Mouse (Mus musculus) retina, postnatal 7 days (tissue): ENCODE data around the gene Syngr3.
"Not testable (repeated sequence)": the region's sequence is repeated elsewhere in the genome, so short reads cannot be mapped to it uniquely, and the experiment has no call there.

ENCODE experiments used
- DNase-seq: peaks from one replicate; pipeline ENCODE4 v3.0.0-alpha.2; 2012; ENCODE audit warnings: low read depth, low spot score

The Syngr3 gene

DNA sequence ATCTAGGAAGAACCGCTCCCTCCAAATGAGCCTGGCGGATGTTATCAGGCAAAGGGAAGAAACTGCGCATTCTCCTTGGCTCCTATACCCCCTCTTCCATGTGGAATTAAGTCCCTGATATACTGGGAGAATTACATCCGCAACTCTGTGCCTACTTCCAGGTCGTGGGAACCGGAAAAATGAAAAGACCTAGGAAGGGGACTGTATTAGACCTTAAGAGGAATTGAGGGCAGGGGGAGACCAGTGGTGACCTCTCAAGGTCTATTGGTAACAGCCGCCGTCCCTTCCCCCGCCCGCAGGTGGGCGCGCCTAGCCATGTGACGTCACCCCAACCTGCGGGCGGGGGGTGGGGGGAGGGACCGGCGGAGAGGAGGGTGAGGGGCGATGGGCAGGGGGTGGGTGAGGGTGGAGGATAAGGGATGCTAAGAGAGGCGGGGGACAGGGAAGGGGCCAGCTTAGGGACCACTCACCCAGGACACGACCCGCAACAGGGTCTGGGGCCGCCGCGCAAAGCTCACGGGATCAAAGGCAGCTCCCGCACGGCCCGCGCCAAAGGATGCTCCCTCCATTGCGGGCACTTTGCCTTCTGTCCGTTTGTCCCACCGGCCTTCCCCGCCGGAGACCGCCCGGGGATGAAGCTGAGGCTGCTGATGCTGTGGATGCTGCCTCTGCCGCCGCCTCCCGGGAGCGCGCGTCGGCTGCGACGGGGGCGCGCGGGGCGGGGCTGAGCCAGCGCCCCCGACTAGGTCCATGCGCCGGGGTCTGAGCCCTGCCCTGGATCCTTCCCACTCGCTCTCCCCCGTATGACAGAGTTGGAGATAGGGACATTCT is at the start of gene Syngr3:
Gene Syngr3, minus strand, starts transcription at position 705 of the 831 bp plus-strand sequence.
- DNase-seq: no peak

DNA sequence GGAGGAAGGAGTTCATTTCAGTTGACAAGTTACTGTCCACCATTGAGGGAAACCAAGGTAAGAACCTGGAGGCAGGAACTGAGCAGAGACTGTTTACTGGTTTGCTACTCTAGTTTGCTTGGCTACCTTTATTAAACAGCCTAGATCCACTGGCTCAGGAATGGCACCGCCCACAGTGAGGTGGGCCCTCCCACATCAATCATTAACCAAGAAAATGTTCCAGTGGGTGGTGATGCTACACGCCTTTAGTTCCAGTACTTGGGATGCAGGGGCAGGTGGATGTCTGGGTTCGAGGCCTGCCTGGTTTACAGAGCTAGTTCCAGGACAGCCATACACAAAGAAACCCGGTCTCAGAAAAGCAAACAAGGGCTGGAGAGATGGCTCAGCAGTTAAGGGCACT is 48.5 kb upstream of the Syngr3 start:
- no peak for DNase-seq

DNA sequence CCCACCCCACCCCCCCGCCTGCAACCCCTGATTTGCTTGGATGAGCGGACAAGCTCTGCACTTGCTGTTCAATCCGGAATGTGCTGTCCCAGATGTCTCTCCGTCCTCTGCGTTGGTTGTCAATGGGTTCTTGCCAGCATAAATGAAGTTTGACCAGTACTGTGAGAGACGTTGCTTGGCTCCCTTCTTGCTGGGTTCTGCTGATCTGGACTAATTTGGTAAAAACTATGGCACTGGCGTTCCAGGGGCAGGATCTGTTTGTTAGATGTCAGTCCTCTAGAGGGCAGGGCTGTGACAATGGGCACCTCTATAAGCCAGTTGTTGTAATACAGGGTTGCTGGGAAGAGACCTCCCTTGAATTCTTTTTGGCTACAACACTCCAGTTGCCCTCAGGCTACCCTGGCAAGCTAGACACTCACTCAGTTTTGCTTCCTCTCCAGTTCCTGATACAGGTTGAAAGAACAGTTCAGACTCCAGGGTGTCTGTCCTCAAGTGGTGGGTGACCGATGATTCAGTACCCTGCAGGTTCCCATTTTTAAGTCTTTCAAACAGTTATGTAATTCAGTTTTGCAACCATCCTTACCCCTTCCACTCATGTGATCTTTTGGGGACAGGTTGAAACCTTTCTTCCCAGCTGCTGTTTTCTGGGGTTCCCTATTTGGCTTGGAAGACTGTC is 47.5 kb upstream of the Syngr3 start:
- no peak for DNase-seq

DNA sequence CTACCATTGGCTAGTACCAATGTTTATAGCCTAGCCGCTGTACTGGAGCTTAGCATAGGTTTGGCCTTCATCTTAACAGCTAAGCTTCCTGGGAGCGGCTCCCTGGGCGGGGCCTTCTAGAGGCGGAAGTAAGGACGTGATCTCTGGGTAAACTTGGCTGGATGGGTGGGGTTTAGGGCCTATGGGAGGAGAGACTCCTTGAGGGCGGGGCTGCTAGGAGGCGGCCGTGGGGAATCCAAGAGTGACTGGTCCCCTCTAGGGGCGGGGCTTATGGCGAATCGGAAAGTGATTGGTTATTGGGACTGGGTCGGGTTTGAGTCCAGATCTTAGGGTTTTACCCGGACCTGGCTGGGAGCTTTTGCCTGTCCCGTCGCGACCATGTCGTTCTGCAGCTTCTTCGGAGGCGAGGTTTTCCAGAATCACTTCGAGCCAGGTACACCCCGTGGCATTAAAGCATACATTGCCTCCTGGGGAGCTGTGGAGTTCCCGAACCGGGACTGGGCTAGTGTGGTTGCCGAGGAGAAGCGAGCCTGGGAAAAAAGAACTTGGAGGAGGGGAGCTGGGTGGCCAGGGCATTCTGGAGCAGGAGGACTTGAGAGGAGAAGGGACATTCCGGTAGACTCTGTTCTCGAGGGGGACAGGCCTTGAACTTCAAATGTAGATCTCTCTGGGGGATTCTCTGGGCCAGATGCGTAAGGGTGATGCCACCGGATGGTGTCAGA is 46.7 kb upstream of the Syngr3 start, which contains the start of gene Msrb1:
Gene Msrb1, plus strand, starts transcription at position 313 of the 722 bp plus-strand sequence.
- peak; percentile 87 for DNase-seq

DNA sequence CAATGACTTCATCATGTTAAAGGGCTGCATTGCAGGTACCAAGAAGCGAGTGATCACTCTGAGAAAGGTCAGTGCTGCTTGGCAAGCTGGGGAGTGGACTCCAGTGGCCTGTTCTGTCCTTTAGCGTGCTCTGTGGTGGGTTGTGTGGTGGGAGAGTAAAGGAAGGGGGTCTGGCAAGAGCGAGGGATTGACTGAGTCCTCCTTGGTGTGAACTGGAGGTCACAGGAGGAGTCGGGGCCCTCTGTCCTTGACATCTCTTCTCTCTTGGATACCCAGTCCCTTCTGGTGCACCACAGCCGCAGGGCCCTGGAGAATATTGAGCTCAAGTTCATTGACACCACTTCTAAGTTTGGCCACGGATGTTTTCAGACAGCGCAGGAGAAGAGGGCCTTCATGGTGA is 45.7 kb upstream of the Syngr3 start:
- DNase-seq: no peak

DNA sequence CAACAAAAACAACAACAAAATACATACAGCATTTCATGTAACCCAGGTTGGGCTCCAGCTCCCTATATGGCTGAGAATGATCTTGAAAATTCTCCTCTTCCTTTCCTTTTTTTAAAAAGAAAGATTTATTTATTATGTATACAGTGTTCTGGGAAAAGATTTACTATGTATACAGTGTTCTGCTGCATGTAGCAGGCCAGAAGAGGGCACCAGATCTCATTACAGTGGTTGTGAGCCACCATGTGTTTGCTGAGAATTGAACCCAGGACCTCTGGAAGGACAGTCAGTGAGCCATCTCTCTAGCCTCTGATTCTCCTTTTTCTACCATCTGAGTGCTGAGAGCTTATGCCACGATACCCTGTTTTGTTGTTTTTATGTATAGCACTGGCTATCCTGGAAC is 44.8 kb upstream of the Syngr3 start:
- no peak for DNase-seq

DNA sequence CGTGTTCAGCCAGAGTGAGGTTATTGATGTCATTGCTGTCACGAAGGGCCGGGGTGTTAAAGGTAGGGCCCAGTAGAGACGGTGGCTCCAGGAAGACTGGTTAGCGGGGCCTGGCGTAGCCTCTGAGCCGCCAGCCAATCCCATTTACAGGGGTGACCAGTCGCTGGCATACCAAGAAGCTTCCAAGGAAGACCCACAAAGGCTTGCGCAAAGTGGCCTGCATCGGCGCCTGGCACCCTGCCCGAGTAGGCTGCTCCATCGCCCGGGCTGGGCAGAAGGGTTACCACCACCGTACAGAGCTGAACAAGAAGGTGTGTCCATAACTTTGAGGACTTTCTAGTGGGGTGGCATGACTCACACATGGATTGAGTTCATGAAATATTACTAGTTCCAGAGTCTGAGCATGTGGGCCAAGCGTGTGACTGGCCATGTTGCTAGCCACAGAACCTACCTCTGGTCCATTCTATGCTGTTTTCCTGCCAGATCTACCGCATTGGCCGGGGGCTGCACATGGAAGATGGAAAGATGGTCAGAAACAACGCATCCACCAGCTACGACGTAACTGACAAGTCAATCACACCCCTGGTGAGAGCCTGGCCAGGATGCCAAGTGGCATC is 43.8 kb upstream of the Syngr3 start:
- no peak for DNase-seq

DNA sequence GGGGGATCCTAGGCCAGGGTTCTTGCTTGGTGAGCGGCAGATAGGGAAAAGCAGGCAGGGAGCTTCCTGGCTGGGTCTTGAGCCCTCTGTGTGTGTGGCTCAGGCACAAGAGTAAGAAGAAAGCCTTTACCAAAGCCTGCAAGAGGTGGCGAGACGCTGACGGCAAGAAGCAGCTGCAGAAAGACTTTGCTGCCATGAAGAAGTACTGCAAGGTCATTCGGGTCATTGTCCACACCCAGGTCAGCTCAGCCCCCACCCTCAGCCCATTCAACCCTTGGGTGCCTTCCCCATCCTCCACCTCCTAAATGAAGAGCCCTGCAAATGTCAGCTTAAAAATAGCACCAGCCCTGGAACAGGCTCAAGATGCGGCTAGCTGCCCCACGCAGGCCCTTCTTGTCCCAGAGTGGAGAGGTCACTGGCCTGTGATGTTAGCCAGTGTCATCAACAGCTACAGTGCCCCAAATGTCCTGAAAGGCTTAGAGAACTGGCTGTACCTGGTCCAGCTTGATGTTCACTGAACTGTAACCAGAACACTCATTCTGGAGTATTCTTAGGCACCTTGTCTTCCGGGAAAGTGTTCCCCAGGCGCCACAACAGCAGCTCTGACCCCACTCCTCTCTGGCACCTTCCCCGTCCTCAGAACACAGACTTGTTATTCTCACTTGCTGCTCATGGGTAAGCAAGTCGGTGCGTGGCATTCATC is 42.6 kb upstream of the Syngr3 start:
- DNase-seq: no peak

DNA sequence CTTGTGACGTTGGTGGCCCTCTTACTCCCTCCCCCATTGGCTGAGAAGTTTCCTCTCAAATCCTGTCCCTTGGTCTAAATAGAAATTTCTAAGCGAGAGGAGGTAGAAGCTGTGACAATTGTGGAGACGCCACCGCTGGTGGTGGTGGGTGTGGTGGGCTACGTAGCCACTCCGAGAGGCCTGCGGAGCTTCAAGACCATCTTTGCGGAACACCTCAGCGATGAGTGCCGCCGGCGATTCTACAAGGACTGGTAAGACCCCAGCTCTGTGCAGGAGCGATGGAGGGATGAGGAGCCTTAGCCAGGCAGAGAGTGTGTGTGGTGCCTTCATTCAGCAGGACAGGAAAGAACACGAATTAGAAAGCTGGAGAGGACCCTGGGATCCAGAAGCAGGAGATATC is 41.0 kb upstream of the Syngr3 start:
- DNase-seq: no peak

DNA sequence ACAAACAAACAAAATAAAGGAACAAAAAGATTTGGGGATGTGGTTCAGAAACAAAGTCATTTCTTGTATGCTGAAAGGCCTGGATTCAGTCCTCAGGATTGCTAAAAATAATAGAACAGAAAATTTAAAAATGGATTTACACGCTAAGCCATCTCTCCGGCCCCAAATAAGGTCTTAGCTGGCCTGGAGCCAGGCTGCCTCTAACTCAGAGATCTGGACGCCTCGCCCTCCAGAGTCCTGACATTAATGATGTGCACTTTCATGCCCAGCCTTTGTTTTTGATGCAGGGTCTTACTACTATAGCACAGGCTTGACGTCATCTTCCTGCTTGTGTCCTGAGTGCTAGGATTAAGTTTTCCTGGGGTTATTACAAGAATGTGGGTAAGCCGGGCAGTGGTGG is 39.3 kb upstream of the Syngr3 start:
- DNase-seq: no peak

DNA sequence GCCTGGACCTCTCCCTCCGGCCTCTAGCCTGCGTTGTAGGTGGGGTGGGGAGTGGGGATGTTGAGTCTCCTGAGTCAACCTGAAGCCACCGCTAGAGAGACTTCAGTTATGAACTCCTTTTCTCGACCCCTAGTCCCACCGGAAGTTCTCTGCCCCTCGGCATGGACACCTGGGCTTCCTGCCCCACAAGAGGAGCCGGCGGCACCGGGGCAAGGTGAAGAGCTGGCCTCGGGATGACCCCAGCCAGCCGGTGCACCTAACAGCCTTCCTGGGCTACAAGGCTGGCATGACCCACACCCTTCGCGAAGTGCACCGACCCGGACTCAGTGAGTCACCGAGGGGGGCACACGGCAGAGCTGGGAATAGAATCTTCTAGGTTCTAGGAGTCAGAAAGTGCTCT is 38.4 kb upstream of the Syngr3 start:
- no peak for DNase-seq

DNA sequence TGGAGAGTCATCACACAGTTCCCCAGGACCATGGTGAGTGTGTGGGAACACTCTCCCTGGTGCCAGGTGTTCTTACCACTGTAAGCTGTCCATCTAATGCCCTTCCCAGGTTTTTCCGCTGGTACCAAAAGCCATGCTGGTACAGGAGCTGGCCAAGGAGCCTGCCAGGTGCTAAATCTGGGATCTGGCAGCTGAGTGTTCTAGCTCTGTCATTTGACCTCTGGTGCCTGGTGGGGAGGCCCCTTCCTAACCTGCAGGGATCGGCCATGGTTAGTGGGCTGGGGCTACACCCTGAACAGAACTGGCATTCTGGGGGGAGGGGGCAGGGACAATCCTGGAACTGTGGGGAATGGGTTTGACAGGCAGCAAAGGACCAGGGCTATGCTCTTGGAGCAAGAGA is 37.9 kb upstream of the Syngr3 start, which contains the start of gene Rpl3l:
Gene Rpl3l, plus strand, starts transcription at position 203 of the 400 bp plus-strand sequence.
- DNase-seq: no peak

DNA sequence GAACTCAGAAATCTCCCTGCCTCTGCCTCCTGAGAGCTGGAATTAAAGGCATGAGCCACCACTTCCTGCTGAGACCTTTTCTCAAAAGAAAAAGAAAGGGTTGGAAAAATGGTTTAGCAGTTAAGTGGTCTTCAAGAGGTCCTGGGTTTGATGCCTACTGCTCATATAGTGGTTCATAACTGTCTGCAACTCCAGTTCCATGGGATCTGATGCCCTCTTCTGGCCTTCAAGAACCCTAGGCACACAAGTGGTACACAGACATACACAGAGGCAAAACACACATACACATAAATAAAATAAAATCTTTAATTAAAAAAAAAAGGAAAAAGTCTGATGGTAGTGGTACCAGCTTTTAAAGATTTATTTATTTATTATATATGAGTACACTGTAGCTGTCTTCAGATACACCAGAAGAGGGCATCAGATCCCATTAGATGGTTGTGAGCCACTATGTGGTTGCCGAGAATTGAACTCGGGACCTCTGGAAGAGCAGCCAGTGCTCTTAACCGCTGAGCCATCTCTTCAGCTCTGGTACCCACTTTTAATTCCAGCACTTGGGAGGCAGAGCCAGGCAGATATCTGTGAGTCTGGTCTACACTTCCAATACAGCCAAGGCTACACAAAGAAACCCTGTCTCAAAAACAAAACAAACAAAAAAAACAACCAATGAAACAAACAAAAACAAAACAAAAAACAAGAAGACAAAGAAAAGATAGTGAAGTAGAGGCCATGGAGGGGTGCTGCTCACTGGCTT is 36.1 kb upstream of the Syngr3 start:
- DNase-seq: no peak

DNA sequence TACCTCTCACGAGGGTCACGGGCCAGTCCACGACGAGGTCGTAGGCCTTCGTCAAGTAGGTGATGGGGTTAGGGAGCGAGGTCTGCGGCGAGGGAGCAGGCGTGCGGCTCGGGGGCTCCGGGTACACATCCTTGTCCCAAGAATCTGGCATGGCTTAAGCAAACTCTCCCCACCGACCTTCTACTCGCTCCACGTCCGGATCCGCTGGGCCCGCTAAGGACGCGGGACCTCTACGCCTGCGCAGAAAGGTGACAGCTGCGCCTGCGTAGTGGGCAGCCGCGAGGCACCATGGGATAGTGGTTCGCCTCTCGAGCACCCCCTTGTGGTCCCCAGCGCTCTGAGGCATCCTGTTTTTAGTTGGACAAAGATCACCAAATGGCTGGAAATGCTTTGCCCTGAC is 34.4 kb upstream of the Syngr3 start, which contains the start of gene Ndufb10:
Gene Ndufb10, minus strand, starts transcription at position 295 of the 400 bp plus-strand sequence.
- DNase-seq: peak; percentile 93

DNA sequence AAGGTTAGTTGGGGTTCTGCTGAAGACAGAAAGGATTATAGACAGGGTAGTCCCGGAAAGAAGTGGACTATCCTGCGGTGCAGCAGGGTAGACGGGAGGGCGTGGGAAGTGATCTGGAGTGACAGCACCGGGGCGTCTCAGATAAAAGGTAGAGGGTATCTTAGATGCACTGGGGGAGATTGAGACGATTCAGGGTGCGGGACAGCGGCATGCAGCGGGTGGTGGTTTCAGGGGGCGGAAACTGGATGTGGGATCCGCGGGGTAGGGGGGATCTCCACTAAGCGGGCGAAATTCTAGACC is 34.1 kb upstream of the Syngr3 start:
- no peak for DNase-seq

DNA sequence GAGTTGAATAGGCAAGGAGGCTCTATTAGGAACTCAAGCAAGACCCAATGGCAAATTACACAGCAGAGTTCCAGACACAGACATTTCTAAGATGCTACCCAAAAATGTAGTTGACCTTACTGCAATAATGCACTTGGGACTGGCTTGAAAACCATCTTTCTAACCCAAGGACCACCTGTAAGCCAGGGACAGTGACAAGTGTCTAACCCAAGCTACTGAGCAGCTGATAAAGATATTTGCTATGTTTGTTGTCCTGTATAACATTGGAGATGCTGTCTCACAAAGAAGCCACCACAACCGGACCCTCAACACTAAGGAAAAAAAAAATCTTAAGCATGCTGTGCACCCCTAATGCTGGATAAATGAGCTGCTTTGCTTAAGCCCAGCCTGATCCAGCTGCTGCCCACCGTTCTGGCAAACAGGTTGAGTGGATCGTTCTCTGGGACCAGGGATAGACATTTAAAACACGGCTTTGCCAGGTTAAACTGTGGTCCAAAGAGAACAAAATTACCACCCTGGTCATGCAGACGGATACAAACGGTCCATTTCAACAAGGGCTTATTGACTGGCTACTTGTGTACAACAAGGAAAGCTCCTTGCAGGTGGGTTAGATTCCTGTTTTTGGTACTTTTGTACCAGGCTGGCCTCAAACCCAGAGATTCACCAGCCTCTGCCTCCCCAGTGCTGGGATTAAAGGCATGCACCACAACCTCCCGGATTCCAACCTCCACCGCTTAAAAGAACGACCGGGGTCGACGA is 33.5 kb upstream of the Syngr3 start:
- no peak for DNase-seq

DNA sequence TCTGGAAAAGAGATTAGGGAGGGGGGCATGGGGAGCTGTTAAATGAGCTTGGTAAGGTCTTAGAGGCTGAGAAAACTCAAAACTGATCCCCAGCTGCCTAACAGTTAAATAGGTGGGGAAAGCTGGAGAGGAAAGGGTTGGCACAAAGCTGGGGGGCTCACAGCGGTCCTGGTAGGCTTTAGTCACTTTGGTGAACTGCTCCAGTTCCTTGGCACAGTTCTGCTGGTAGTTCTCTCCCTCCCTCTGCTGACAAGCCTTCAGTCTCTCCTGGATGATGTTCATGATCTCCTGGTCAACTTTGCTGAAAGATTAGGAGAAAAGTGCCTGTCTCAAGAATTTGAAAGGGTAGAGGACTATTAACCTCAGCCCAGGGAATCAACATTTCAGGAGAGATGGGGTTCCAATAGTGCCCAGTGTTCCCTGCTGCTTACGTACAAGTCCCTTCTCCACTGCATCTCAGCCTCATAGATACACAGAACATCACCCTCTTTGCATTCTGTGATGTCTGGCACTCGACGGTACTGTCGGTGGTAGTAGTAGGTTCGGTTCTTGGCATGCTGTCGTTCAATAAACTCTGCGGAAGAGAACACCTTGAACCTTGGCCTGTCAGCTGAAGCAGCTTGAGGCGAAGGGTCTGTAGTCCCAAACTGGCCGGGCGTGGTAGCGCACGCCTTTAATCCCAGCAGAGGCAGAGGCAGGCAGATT is 32.6 kb upstream of the Syngr3 start:
- no peak for DNase-seq

DNA sequence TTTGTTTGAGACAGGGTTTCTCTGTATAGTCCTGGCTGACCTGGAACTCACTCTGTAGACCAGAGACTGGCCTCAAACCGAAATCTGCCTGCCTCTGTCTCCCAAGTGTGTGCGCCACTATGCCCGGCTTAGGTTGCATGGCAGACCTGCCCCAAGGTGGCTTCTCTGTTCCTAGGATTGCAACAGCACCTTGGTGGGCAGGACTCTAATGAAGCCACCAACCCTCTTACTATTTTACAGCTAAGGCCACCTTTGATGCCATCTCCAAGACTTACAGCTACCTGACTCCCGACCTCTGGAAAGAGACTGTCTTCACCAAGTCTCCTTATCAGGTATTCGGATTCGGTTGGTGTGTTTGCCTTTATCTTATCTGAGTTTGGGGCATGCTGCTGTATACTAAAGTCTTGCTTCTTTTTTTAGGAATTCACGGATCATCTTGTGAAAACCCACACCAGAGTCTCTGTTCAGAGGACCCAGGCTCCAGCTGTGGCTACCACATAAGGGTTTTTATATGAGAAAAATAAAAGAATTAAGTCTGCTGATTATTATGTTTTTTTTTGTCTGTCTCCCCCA is 31.7 kb upstream of the Syngr3 start:
- DNase-seq: not testable (repeated sequence)

DNA sequence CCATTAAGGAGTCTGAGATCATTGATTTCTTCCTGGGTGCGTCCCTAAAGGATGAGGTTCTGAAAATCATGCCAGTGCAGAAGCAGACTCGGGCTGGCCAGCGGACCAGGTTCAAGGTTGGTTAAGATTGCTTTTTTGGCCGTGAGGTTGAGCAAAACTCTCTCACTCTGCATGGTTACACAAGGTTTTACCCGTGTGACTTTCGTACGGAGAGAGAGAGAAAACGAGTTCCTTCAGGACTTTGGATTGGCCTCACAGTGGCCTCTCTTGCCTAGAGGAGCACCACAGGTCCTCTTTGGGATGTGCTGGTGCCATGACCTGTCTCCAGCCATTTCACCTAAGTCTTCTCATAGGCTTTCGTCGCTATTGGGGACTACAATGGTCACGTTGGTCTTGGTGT is 30.9 kb upstream of the Syngr3 start:
- not testable (repeated sequence) for DNase-seq
